ENCODE assay signal across 9 mouse cellular contexts in genomic region chr10:128336597-128336996, GRCm38 (mm10). TPM values are rescaled to one million over a fixed set of nuclear protein-coding genes. Genes with fewer than 3 reads are reported as not detected.
DNase-seq lines count a peak whose midpoint lies in the region; ATAC-seq and TF ChIP-seq lines count a peak whose summit lies in the region.
"Had no signal": no experiment of that assay in that cellular context is flagged by ENCODE, and none has a peak within 500 bp of the region (broad histone marks: within the 10 kb centered on the region; RNA-seq: fewer than 3 reads in every experiment).

No protein-coding gene starts in this region.

- H3K36me3 ChIP-seq in kidney, adult 2 months (ENCODE audit: control insufficient read depth, insufficient read depth, low read length) = no peaks in the 10 kb centered on the region
- no peaks in the 10 kb centered on the region for H3K36me3 ChIP-seq in hindbrain, embryonic 16.5 days (ENCODE audit: control insufficient read depth, insufficient read depth, low read length)
- no peaks in the 10 kb centered on the region for H3K36me3 ChIP-seq in midbrain, embryonic 16.5 days (ENCODE audit: control insufficient read depth, insufficient read depth, low read length)

- no peaks in the 10 kb centered on the region for H3K27me3 ChIP-seq in kidney, adult 2 months (replicated peaks; ENCODE audit: control insufficient read depth, insufficient read depth, low read length)
- H3K27me3 ChIP-seq in hindbrain, embryonic 16.5 days (replicated peaks; ENCODE audit: control insufficient read depth, insufficient read depth, low read length) = no peaks in the 10 kb centered on the region
- no peaks in the 10 kb centered on the region for H3K27me3 ChIP-seq in midbrain, embryonic 16.5 days (ENCODE audit: control insufficient read depth, insufficient read depth, low read depth, low read length)
- H3K27me3 ChIP-seq: Patski had no signal

- no peak for ATAC-seq in hindbrain, embryonic 16.5 days
- ATAC-seq in midbrain, embryonic 16.5 days = no peak

- no peak overlapping the region for H3K9ac ChIP-seq in hindbrain, embryonic 16.5 days (ENCODE audit: low read depth, low read length)
- H3K9ac ChIP-seq in midbrain, embryonic 16.5 days (ENCODE audit: low read depth, low read length) = no peak overlapping the region; the same call in 1 of the 2 replicates

- no peaks in the 10 kb centered on the region for H3K9me3 ChIP-seq in hindbrain, embryonic 16.5 days (ENCODE audit: control insufficient read depth, low read length)
- H3K9me3 ChIP-seq in midbrain, embryonic 16.5 days (replicated peaks; ENCODE audit: control insufficient read depth, low read length, poor library complexity, severe bottlenecking) = no peaks in the 10 kb centered on the region

- H3K4me1 ChIP-seq in kidney, adult 2 months (ENCODE audit: control insufficient read depth, insufficient read depth, low read length) = peaks cover 19% of the 10 kb centered on the region
- H3K4me1 ChIP-seq in hindbrain, embryonic 16.5 days (ENCODE audit: control insufficient read depth, insufficient read depth, low read depth, low read length) = peaks cover 18% of the 10 kb centered on the region
- H3K4me1 ChIP-seq in midbrain, embryonic 16.5 days (ENCODE audit: control insufficient read depth, insufficient read depth, low read length) = peaks cover 21% of the 10 kb centered on the region

- H3K4me2 ChIP-seq in hindbrain, embryonic 16.5 days (ENCODE audit: low read length) = peak overlapping the region; percentile 91; the same call in 1 of the 2 replicates
- H3K4me2 ChIP-seq in midbrain, embryonic 16.5 days (ENCODE audit: low read length) = peak overlapping the region; percentile 75

- intact Hi-C loops in left cerebral cortex, postnatal 36 days (cut with DNase I) = loop anchor here (10.0 kb wide), 1 partner anchor 118 kb away; the partner anchor contains the start of gene Smarcc2

- peak overlapping the region; percentile 78; the same call in 1 of the 2 replicates for H3K4me3 ChIP-seq in kidney, adult 2 months (ENCODE audit: insufficient read depth, low read depth, low read length)
- H3K4me3 ChIP-seq in hindbrain, embryonic 16.5 days (ENCODE audit: low read length) = no peak overlapping the region
- no peak overlapping the region; the same call in 1 of the 2 replicates for H3K4me3 ChIP-seq in midbrain, embryonic 16.5 days (ENCODE audit: low read depth, low read length)

- WGBS in kidney, adult 2 months = 63% methylated on average over 3 of the region's 3 CpGs
- 89% methylated on average over 3 of the region's 3 CpGs for WGBS in hindbrain, embryonic 16.5 days
- 77% methylated on average over 3 of the region's 3 CpGs for WGBS in midbrain, embryonic 16.5 days

- no peak for DNase-seq in kidney, adult 2 months
- no peak for DNase-seq in kidney, adult 11 months
- peak; percentile 56 for DNase-seq in c-Kit-negative CD71-positive TER-119-positive erythroid progenitor cells, embryonic 14.5 days (ENCODE audit: low read depth, low spot score)
- DNase-seq in adrenal gland, postnatal 36 days = no peak
- no peak for DNase-seq in left cerebral cortex, postnatal 36 days (ENCODE audit: low spot score in 2 of 2)
- DNase-seq in cerebellum, postnatal 25 days = no peak

- TF ChIP-seq POLR2A in kidney, adult 2 months (IDR thresholded peaks at IDR 0.05; ENCODE audit: low read depth, low read length) = no peak

- peak overlapping the region; percentile 97 for H3K27ac ChIP-seq in kidney, adult 2 months (ENCODE audit: insufficient read depth, low read depth, low read length)
- H3K27ac ChIP-seq in hindbrain, embryonic 16.5 days (ENCODE audit: low read depth, low read length) = no peak overlapping the region
- H3K27ac ChIP-seq in midbrain, embryonic 16.5 days (ENCODE audit: low read length) = no peak overlapping the region

- no peak for TF ChIP-seq CTCF in kidney, adult 2 months (conservative IDR thresholded peaks at IDR 0.05; ENCODE audit: insufficient read depth, insufficient read length, low read depth, low read length)

RNA-seq across cellular contexts. Expression of gene Cs, which starts 0.9 kb away (rescaled TPM):
- polyA plus RNA-seq in kidney, adult 2 months (2012; rRNA removed) = 252 and 273 TPM in 2 replicates
- polyA plus RNA-seq in hindbrain, embryonic 16.5 days (2015; fragmentation: Nextera tagmentation; extraction: Ambion mirVana) = 303 and 314 TPM in 2 replicates
- 247 and 265 TPM in 2 replicates for polyA plus RNA-seq in midbrain, embryonic 16.5 days (2015; fragmentation: Nextera tagmentation; extraction: Ambion mirVana)
- 100 to 1,000 TPM; 369 to 370 TPM for total RNA-seq in adrenal gland, postnatal 36 days (2021)
- 100 to 1,000 TPM; 214 to 231 TPM for total RNA-seq in left cerebral cortex, postnatal 36 days (2021)

RNA-seq across cellular contexts. Expression of gene Cnpy2, which starts 14.3 kb away (rescaled TPM):
- 90.8 and 118 TPM in 2 replicates for polyA plus RNA-seq in kidney, adult 2 months (2012; rRNA removed)
- polyA plus RNA-seq in hindbrain, embryonic 16.5 days (2015; fragmentation: Nextera tagmentation; extraction: Ambion mirVana) = 196 and 202 TPM in 2 replicates
- 185 and 191 TPM in 2 replicates for polyA plus RNA-seq in midbrain, embryonic 16.5 days (2015; fragmentation: Nextera tagmentation; extraction: Ambion mirVana)
- total RNA-seq in adrenal gland, postnatal 36 days (2021) = 100 to 1,000 TPM; 170 to 204 TPM
- total RNA-seq in left cerebral cortex, postnatal 36 days (2021) = 10 to 100 TPM; 62.9 to 74.4 TPM

RNA-seq across cellular contexts. Expression of gene Coq10a, which starts 32.2 kb away (rescaled TPM):
- 58.7 and 72.3 TPM in 2 replicates for polyA plus RNA-seq in kidney, adult 2 months (2012; rRNA removed)
- 11.4 and 32.3 TPM in 2 replicates for polyA plus RNA-seq in hindbrain, embryonic 16.5 days (2015; fragmentation: Nextera tagmentation; extraction: Ambion mirVana)
- polyA plus RNA-seq in midbrain, embryonic 16.5 days (2015; fragmentation: Nextera tagmentation; extraction: Ambion mirVana) = 36.8 and 40.3 TPM in 2 replicates
- total RNA-seq in adrenal gland, postnatal 36 days (2021) = 10 to 100 TPM; 70.3 to 83.5 TPM
- total RNA-seq in left cerebral cortex, postnatal 36 days (2021) = 10 to 100 TPM; 62.0 to 63.2 TPM

RNA-seq across cellular contexts. Expression of gene Pan2, which starts 33.5 kb away (rescaled TPM):
- polyA plus RNA-seq in kidney, adult 2 months (2012; rRNA removed) = 18.1 and 21.1 TPM in 2 replicates
- 18.2 and 20.9 TPM in 2 replicates for polyA plus RNA-seq in hindbrain, embryonic 16.5 days (2015; fragmentation: Nextera tagmentation; extraction: Ambion mirVana)
- polyA plus RNA-seq in midbrain, embryonic 16.5 days (2015; fragmentation: Nextera tagmentation; extraction: Ambion mirVana) = 20.8 and 22.3 TPM in 2 replicates
- total RNA-seq in adrenal gland, postnatal 36 days (2021) = 10 to 100 TPM; 17.7 to 19.6 TPM
- 10 to 100 TPM; 11.3 to 17.2 TPM for total RNA-seq in left cerebral cortex, postnatal 36 days (2021)

RNA-seq across cellular contexts. Expression of gene Il23a, which starts 38.0 kb away (rescaled TPM):
- 0.05 and 0.10 TPM in 2 replicates for polyA plus RNA-seq in kidney, adult 2 months (2012; rRNA removed)
- 0.22 and 0.73 TPM in 2 replicates for polyA plus RNA-seq in hindbrain, embryonic 16.5 days (2015; fragmentation: Nextera tagmentation; extraction: Ambion mirVana)
- 0.14 and 0.15 TPM in 2 replicates for polyA plus RNA-seq in midbrain, embryonic 16.5 days (2015; fragmentation: Nextera tagmentation; extraction: Ambion mirVana)
- not detected for total RNA-seq in adrenal gland, postnatal 36 days (2021)
- under 1 TPM; 0.27 to 0.29 TPM for total RNA-seq in left cerebral cortex, postnatal 36 days (2021)
